Mouse (Mus musculus) liver, embryonic 13.5 days (tissue): ENCODE measurements around the gene Hoxc4. TPM values are rescaled to one million over a fixed set of nuclear protein-coding genes. Genes with fewer than 3 reads are reported as not detected.

Source experiments
- ATAC-seq: fragments of 200-750 bp; cut with Nextera tagmentation; 2 replicates; pipeline ENCODE4 v1.8.0; 2017; ENCODE audit warnings: low read depth, mild to moderate bottlenecking, moderate number of reproducible peaks, moderate library complexity
- DNase-seq: peaks from one replicate; pipeline ENCODE4 v3.0.0; 2022
- H3K27ac ChIP-seq: fragments of 300-500 bp; sonication (generic); 2 replicates; pipeline ENCODE4 v1.5.1; 2015; ENCODE audit warnings: moderate library complexity, mild to moderate bottlenecking, inconsistent platforms
- H3K27me3 ChIP-seq: fragments of 300-500 bp; sonication (generic); 2 replicates; pipeline ENCODE4 v1.6.1; 2015; ENCODE audit warnings: mild to moderate bottlenecking, inconsistent platforms
- H3K36me3 ChIP-seq: fragments of 300-500 bp; sonication (generic); 2 replicates; pipeline ENCODE4 v1.6.1; 2015; ENCODE audit warnings: mild to moderate bottlenecking, inconsistent platforms
- H3K4me1 ChIP-seq: fragments of 300-500 bp; sonication (generic); replicated peaks from 2 replicates; pipeline ENCODE4 v1.6.1; 2015; ENCODE audit warnings: inconsistent platforms
- H3K4me2 ChIP-seq: fragments of 300-500 bp; sonication (generic); 2 replicates; pipeline ENCODE4 v1.6.1; 2015; ENCODE audit warnings: inconsistent platforms, mild to moderate bottlenecking, moderate library complexity
- H3K4me3 ChIP-seq: fragments of 300-500 bp; sonication (generic); replicated peaks from 2 replicates; pipeline ENCODE4 v1.5.1; 2015; ENCODE audit warnings: mild to moderate bottlenecking, inconsistent platforms
- H3K9ac ChIP-seq: fragments of 300-500 bp; sonication (generic); 2 replicates; pipeline ENCODE4 v1.6.1; 2015; ENCODE audit warnings: mild to moderate bottlenecking, inconsistent platforms
- H3K9me3 ChIP-seq: fragments of 300-500 bp; sonication (generic); replicated peaks from 2 replicates; pipeline ENCODE4 v1.6.1; 2016; ENCODE audit warnings: inconsistent platforms
- WGBS: fragments of 180-500 bp; shearing (Covaris S2); methylation state at CpG from one replicate; pipeline ENCODE4 v1.1.7; 2015; ENCODE audit not compliant: insufficient replicate concordance; 5-methylcytosine and 5-hydroxymethylcytosine counted together
- polyA plus RNA-seq: library from polyadenylated mRNA; unstranded; fragments of >200 nt; fragmentation: Nextera tagmentation; extraction: Ambion mirVana; gene quantifications from 2 replicates; pipeline ENCODE4 v1.2.1, GENCODE M21; 2015

Gene Hoxc4
- polyA plus RNA-seq, 1 experiment from 2014 or later, result 0.31 TPM

DNA sequence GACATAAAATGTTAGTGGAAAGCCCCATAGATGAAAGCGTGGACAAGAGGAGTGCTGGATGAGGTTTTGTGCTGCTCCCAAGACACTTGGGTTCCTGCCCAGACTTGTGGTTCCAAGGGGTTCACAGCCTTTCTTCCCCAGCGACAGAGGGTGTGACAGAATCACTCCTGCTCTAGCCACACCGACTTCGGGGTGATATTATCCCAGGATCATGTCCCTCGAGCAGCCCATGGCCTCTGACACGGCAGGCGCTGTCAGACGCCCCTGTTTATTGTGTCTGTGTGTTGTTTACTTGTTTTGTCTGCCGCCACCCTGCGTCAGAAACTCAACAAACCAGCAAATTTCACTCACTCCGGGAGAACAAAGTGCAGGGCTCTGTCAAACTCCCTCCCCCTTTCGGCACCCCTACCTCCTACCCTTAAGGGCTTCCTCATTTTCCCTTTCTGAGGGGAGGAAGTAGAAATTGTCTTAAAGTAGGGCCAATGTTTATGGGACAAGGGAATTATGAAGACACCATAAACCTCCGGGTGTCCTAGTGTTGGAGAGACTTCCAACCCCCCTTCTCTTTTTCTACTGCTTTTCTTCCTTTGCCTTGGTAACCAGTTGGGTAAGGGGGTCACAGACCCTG is 15.8 kb upstream of the Hoxc4 start:
- H3K9me3 ChIP-seq, result no peaks in the 10 kb centered on the region
- no peak overlapping the region for H3K27ac ChIP-seq
- no peak overlapping the region for H3K9ac ChIP-seq
- peaks cover 100% of the 10 kb centered on the region for H3K27me3 ChIP-seq
- WGBS, result 10% methylated on average over 13 of the region's 13 CpGs
- H3K4me1 ChIP-seq, result peaks cover 9% of the 10 kb centered on the region
- no peak for DNase-seq
- H3K4me3 ChIP-seq, result no peak overlapping the region
- no peaks in the 10 kb centered on the region for H3K36me3 ChIP-seq
- no peak for ATAC-seq
- no peak overlapping the region for H3K4me2 ChIP-seq

DNA sequence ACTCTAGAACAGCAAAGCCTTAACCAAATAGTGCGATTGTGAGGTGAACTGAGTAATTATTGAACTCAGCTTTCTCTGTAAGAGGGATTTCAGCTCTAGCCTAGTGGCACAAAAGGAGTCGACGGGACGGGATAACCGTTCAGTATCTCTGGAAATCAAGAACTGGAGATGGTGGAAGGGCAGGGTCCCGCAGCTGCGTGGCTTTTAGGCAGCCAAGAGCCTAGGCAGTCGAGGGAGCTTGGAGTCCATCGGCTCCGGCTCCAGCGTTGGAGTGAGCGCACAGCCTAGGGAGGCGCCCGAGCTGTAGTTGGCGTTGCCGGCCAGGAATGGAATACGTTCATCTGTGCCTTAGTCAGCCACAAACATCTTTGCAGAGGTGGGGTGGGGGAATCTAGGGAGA is 13.4 kb upstream of the Hoxc4 start:
- H3K4me3 ChIP-seq, result no peak overlapping the region
- H3K36me3 ChIP-seq, result no peaks in the 10 kb centered on the region
- ATAC-seq (no peak), DNase-seq (no peak)
- H3K4me1 ChIP-seq, result no peaks in the 10 kb centered on the region
- H3K9me3 ChIP-seq, result no peaks in the 10 kb centered on the region
- no peak overlapping the region for H3K27ac ChIP-seq
- H3K27me3 ChIP-seq, result peaks cover 100% of the 10 kb centered on the region
- no peak overlapping the region for H3K4me2 ChIP-seq
- WGBS, result 4% methylated on average over 17 of the region's 17 CpGs
- no peak overlapping the region for H3K9ac ChIP-seq

DNA sequence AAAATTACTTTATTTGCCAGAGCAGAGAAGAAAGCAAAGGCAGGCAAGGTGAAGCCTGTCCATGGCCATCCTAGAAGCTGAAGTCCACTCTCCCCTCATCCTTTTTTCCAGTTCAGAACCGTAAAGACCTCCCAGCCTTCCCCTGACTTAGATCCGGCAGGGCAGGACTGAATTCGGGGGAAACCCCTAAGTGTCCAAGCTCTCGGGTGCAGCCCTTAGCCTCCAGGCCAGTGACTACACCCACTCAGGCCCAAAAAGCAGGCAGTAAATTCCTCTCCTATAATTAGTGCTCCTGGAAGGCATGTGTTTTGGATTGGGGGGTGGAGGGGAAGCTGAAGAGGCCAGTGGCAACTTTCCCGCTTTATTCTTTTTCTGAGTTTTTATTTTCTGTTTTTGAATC is 12.9 kb upstream of the Hoxc4 start:
- no peak for DNase-seq
- H3K27me3 ChIP-seq, result peaks cover 100% of the 10 kb centered on the region
- no peaks in the 10 kb centered on the region for H3K4me1 ChIP-seq
- H3K9ac ChIP-seq, result no peak overlapping the region
- ATAC-seq, result no peak
- no peaks in the 10 kb centered on the region for H3K36me3 ChIP-seq
- WGBS, result 16% methylated on average over 5 of the region's 5 CpGs
- H3K4me2 ChIP-seq, result no peak overlapping the region
- no peak overlapping the region for H3K27ac ChIP-seq
- no peak overlapping the region for H3K4me3 ChIP-seq
- no peaks in the 10 kb centered on the region for H3K9me3 ChIP-seq

DNA sequence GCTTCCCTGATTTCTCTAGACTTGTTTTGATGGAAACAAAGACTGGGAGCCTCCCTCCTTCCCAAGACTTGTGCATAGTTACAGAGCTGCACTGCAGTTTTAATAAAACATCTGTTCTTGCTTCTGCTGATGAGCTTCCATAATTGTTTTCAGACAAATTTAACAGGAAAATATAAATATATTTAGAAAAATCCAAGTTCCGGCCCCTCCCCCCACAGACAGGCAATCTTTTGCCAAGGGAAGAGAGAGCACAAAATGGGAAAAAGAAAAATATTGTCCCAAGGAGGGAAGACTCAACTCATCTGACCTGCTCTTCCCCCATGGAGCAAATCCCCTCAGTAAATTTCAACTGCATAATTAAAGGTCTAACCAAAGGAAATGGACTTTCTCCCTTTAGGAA is 12.4 kb upstream of the Hoxc4 start:
- 34% methylated on average over 1 of the region's 1 CpGs for WGBS
- no peak overlapping the region for H3K9ac ChIP-seq
- H3K27me3 ChIP-seq, result peaks cover 100% of the 10 kb centered on the region
- DNase-seq, result no peak
- H3K27ac ChIP-seq, result no peak overlapping the region
- H3K4me3 ChIP-seq, result no peak overlapping the region
- no peak for ATAC-seq
- no peaks in the 10 kb centered on the region for H3K4me1 ChIP-seq
- H3K4me2 ChIP-seq, result no peak overlapping the region
- H3K36me3 ChIP-seq, result no peaks in the 10 kb centered on the region
- no peaks in the 10 kb centered on the region for H3K9me3 ChIP-seq

DNA sequence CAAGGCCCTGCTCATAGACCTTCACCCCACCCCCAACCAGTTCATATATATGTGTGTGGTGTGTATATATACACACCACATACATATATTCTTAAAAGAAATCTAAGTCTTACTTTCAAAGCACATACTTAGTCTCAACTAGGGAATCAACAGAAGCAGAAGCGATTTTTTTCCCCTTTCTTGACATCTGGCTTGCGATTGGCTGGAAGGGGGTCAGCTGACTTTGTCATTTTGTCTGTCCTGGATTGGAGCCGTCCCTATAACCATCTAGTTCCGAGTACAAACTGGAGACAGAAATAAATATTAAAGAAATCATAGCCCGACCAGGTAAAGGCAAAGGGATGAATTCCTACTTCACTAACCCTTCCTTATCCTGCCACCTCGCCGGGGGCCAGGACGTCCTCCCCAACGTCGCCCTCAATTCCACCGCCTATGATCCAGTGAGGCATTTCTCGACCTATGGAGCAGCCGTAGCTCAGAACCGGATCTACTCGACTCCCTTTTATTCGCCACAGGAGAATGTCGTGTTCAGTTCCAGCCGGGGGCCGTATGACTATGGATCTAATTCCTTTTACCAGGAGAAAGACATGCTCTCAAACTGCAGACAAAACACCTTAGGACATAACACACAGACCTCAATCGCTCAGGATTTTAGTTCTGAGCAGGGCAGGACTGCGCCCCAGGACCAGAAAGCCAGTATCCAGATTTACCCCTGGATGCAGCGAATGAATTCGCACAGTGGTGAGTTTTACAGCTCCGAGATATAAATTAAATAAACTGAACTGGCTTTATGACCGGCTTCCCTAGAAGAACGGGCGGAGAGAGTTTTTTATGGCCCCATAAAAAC is 9.2 kb upstream of the Hoxc4 start:
- DNase-seq, result no peak
- H3K4me3 ChIP-seq, result no peak overlapping the region
- no peak overlapping the region for H3K4me2 ChIP-seq
- no peaks in the 10 kb centered on the region for H3K4me1 ChIP-seq
- H3K9ac ChIP-seq, result no peak overlapping the region
- no peak overlapping the region for H3K27ac ChIP-seq
- H3K36me3 ChIP-seq, result no peaks in the 10 kb centered on the region
- no peaks in the 10 kb centered on the region for H3K9me3 ChIP-seq
- 2% methylated on average over 27 of the region's 27 CpGs for WGBS
- H3K27me3 ChIP-seq, result peaks cover 100% of the 10 kb centered on the region
- ATAC-seq, result no peak

DNA sequence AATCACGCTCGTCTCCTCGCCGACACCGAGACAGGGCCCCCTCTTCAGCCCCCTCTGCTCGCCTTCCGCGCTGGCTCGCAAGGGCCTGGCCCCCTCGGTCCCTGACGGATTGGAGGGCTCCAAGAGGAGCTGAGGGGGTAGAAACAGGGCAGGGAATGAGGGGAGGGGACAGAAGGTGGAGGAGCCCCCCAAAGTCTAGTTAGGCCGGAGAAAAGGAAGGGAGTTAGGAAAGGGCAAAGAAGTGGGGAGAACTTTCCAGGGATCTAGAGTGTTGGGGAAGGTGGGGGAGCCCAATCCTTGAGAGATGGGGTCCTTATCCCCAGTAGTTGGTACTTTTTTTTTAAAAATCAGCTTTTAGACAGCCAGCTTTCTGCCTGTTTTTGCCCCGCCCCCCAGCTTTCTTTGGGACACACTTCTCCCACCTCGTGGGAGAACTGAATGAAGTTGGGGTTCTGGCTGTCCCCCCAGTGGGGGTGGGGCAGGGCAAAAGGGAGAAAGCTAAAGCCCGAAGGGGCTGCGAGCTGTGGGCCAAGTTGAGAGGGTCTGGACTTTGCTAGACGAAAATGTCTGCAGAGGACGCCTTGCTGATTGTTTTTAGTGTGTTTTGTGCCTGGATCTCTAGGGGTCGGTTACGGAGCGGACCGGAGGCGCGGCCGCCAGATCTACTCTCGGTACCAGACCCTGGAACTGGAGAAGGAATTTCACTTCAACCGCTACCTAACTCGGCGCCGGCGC is 8.5 kb upstream of the Hoxc4 start:
- H3K9ac ChIP-seq, result no peak overlapping the region
- peaks cover 100% of the 10 kb centered on the region for H3K27me3 ChIP-seq
- 2% methylated on average over 31 of the region's 31 CpGs for WGBS
- no peak overlapping the region for H3K27ac ChIP-seq
- no peaks in the 10 kb centered on the region for H3K36me3 ChIP-seq
- no peaks in the 10 kb centered on the region for H3K9me3 ChIP-seq
- DNase-seq (no peak), ATAC-seq (no peak)
- no peak overlapping the region for H3K4me2 ChIP-seq
- no peaks in the 10 kb centered on the region for H3K4me1 ChIP-seq
- H3K4me3 ChIP-seq, result no peak overlapping the region

DNA sequence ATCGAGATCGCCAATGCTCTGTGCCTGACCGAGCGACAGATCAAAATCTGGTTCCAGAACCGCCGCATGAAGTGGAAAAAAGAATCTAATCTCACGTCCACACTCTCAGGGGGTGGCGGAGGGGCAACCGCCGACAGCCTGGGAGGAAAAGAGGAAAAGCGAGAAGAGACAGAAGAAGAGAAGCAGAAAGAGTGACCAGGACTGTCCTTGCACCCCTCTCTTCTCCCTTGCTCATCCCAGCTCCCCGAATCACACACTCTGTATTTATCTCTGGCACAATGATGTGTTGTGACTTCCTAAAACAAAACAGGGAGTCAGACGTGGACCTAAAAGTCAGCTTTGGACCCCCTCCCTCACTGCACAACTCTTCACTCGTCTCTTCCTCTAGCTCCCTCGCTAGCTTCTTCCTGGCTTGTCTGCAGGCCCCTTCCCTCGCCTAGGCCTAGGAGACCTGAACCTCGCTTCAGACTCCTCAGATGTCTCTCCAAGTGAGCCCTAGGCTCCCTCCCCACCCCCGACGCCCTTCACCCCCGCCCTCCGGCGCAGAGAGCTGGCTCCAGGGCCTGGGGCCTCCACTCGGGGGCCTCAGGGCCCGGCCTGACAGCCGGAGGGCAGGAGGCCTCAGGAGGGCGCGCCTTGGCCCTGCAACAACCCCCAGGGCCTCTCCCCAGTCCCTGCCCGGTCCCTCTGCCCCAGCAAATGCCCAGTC is 7.7 kb upstream of the Hoxc4 start:
- DNase-seq (no peak), ATAC-seq (no peak)
- WGBS, result 2% methylated on average over 28 of the region's 28 CpGs
- no peaks in the 10 kb centered on the region for H3K36me3 ChIP-seq
- H3K27ac ChIP-seq, result no peak overlapping the region
- no peaks in the 10 kb centered on the region for H3K4me1 ChIP-seq
- no peak overlapping the region for H3K4me2 ChIP-seq
- no peaks in the 10 kb centered on the region for H3K9me3 ChIP-seq
- peaks cover 100% of the 10 kb centered on the region for H3K27me3 ChIP-seq
- no peak overlapping the region for H3K4me3 ChIP-seq
- no peak overlapping the region for H3K9ac ChIP-seq

DNA sequence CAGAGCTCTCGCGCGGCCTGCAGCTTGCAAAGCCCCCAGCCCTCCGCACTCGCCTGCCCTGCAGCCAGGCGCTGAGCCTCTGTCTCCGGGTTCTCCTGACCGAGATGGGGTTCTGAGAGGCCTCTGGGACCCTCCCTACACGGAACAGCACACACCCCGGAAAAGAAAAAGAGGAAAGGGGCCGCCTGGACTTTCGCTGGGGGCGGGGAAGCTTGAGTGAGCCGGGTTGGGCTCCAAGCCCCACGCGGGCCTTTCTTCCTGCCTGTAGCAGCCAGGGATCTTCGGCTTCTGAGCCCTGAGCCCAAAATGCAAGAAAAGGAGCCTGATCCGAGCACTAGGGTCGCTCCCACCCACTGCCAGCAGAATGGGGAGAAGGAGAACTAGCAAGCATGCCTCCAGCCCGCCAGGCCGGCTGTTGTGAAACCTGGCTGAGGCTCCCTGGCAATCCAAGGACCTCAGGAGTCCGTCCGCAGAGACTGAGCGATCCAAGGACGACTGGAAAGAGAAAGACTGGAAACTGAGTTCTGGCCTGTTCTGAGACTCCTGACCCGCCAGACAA is 6.7 kb upstream of the Hoxc4 start:
- 6% methylated on average over 26 of the region's 26 CpGs for WGBS
- Histone ChIP-seq H3K27ac (no peak overlapping the region), H3K9ac (no peak overlapping the region)

DNA sequence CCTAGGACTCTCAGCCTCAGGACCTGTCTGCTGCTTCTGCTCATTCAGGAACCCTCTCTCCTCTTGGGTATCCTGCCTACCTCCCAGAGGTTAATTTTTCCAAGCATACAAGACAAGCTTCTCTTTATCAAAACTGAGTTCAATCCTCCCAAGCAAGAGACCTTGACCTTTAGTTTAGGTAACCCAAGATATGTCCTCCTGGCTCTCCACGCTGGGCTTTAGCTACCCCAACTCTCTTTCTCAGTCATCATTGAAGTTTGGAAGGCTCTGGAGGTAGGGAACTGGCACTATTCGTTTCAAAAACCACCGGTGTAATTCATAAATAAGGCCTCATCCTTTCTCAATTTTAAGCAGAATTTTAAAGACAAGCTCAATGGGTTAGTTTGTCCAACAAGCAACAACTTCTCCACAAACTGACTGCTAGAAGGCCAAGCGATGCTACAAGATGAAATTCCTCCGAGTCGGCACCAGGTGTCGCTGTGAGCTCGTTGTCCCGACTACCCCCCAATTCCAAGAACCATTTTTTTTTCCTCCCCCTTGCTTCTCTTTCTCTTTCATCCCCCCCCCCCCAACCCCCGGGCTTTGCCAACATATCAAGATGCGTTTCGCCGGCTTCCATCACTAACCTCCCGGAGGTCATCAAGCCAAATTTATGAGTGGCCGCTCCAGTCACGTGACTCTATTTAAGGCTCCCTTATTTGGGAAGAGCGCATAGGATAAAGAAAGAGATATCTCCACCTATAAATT is 5.3 kb upstream of the Hoxc4 start:
- WGBS, result 5% methylated on average over 17 of the region's 17 CpGs
- H3K9ac ChIP-seq, result no peak overlapping the region
- ATAC-seq (no peak), DNase-seq (no peak)
- H3K4me3 ChIP-seq, result peak overlapping the region; percentile 25; the same call in 1 of the 2 replicates
- H3K27ac ChIP-seq, result no peak overlapping the region
- H3K4me2 ChIP-seq, result peak overlapping the region; percentile 33
- no peaks in the 10 kb centered on the region for H3K36me3 ChIP-seq
- H3K9me3 ChIP-seq, result no peaks in the 10 kb centered on the region
- H3K4me1 ChIP-seq, result no peaks in the 10 kb centered on the region
- peaks cover 100% of the 10 kb centered on the region for H3K27me3 ChIP-seq

More for the DNA sequence above, 6.7 kb upstream of the Hoxc4 start:
- Histone ChIP-seq H3K36me3 (no peaks in the 10 kb centered on the region), H3K4me3 (no peak overlapping the region), H3K9me3 (no peaks in the 10 kb centered on the region), H3K27me3 (peaks cover 100% of the 10 kb centered on the region), H3K4me1 (no peaks in the 10 kb centered on the region), H3K4me2 (no peak overlapping the region)
- DNase-seq (no peak), ATAC-seq (no peak)

DNA sequence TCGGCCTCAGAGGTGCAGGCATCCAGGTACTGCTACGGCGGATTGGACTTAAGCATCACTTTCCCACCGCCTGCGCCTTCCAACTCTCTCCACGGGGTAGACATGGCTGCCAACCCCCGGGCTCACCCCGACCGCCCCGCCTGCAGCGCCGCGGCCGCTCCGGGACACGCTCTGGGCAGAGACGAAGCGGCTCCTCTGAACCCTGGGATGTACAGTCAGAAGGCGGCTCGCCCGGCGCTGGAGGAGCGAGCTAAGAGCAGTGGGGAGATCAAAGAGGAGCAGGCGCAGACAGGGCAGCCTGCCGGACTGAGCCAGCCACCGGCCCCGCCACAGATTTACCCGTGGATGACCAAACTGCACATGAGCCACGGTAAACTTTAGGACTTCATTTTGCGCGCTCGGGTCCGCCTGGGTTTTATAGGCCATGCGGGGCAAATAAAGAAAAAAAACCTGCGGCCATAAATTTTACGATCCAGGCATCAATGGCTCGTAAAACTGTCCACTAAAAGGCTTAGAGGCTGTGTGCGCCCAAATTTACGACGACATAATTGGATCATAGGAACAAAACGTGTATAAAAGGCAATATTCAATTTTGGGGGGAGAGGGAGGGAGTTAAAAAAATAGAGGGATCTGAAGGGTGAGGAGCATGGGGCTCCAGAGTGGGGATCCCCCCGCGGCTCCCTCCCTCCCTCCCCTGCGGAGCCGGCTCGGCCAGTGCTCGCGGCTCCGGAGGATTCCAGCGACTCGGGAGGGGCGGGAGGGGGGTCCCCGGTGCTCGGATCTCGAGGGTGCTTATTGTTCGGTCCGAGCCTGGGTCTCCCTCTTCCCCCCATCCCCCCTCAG is 4.3 kb upstream of the Hoxc4 start:
- H3K9me3 ChIP-seq, result no peaks in the 10 kb centered on the region
- H3K4me1 ChIP-seq, result no peaks in the 10 kb centered on the region
- H3K36me3 ChIP-seq, result no peaks in the 10 kb centered on the region
- 2% methylated on average over 48 of the region's 57 CpGs for WGBS
- no peak overlapping the region for H3K27ac ChIP-seq
- H3K4me3 ChIP-seq, result peak overlapping the region; percentile 25
- H3K27me3 ChIP-seq, result peaks cover 100% of the 10 kb centered on the region
- peak overlapping the region; percentile 33 for H3K4me2 ChIP-seq
- ATAC-seq, result no peak
- H3K9ac ChIP-seq, result no peak overlapping the region
- DNase-seq, result no peak
